Comparison of ENCODE assay signal across 9 mouse cellular contexts in genomic region chr2:24473641-24474511, GRCm38 (mm10). TPM values are rescaled to one million over a fixed set of nuclear protein-coding genes. Genes with fewer than 3 reads are reported as not detected.
DNase-seq lines count a peak whose midpoint lies in the region; ATAC-seq and TF ChIP-seq lines count a peak whose summit lies in the region.
"Had no signal": no experiment of that assay in that cellular context is flagged by ENCODE, and none has a peak within 500 bp of the region (broad histone marks: within the 10 kb centered on the region; RNA-seq: fewer than 3 reads in every experiment).

No protein-coding gene starts in this region.

- H3K27me3 ChIP-seq in hindbrain, embryonic 13.5 days: peaks cover 81% of the 10 kb centered on the region
- H3K27me3 ChIP-seq in liver, postnatal 0 days (ENCODE audit: insufficient read depth, low read length): peaks cover 54% of the 10 kb centered on the region

- TF ChIP-seq CTCF in liver, postnatal 0 days (IDR thresholded peaks at IDR 0.05; ENCODE audit: low read depth): no peak

- peak overlapping the region; percentile 47 for H3K4me3 ChIP-seq in hindbrain, embryonic 13.5 days
- H3K4me3 ChIP-seq in liver, postnatal 0 days (ENCODE audit: low read depth, low read length): peak overlapping the region; percentile 22; the same call in 1 of the 2 replicates

- intact Hi-C loops in left cerebral cortex, postnatal 4 days (cut with DNase I): no loop called here

- peaks cover 16% of the 10 kb centered on the region for H3K4me1 ChIP-seq in hindbrain, embryonic 13.5 days (replicated peaks)
- peaks cover 9% of the 10 kb centered on the region; the same call in 1 of the 2 replicates for H3K4me1 ChIP-seq in liver, postnatal 0 days (ENCODE audit: insufficient read depth)

- no peak for TF ChIP-seq EP300 in liver, postnatal 0 days (IDR thresholded peaks at IDR 0.05; ENCODE audit: low read depth)

- DNase-seq in ES-CJ7 (ENCODE audit: low read depth, low spot score) (peak; percentile 7), ZHBTc4 (ENCODE audit: low read depth, low spot score) (peak; percentile 45)
- DNase-seq in liver, postnatal 0 days: no peak
- no peak for DNase-seq in left cerebral cortex, adult 9 months (ENCODE audit: low spot score in 2 of 2)
- no peak for DNase-seq in left cerebral cortex, postnatal 4 days
- no peak for DNase-seq in thymus, postnatal 0 days (ENCODE audit: low spot score)
- DNase-seq: gastrocnemius, postnatal 14 days had no signal

- H3K27ac ChIP-seq in hindbrain, embryonic 13.5 days: peak overlapping the region; percentile 86
- H3K27ac ChIP-seq in liver, postnatal 0 days (ENCODE audit: low read depth): no peak overlapping the region

- H3K36me3 ChIP-seq in hindbrain, embryonic 13.5 days: no peaks in the 10 kb centered on the region
- no peaks in the 10 kb centered on the region for H3K36me3 ChIP-seq in liver, postnatal 0 days (replicated peaks; ENCODE audit: insufficient read depth, low read length)

- H3K9me3 ChIP-seq in hindbrain, embryonic 13.5 days: no peaks in the 10 kb centered on the region
- no peaks in the 10 kb centered on the region for H3K9me3 ChIP-seq in liver, postnatal 0 days (ENCODE audit: low read length)

- H3K9ac ChIP-seq in hindbrain, embryonic 13.5 days: peak overlapping the region; percentile 76
- no peak overlapping the region for H3K9ac ChIP-seq in liver, postnatal 0 days (replicated peaks)

- H3K4me2 ChIP-seq in hindbrain, embryonic 13.5 days: peak overlapping the region; percentile 58
- H3K4me2 ChIP-seq in liver, postnatal 0 days (ENCODE audit: low read depth, low read length): peak overlapping the region; percentile 38

- ATAC-seq in hindbrain, embryonic 13.5 days (ENCODE audit: low FRiP score): peak; percentile 72
- no peak for ATAC-seq in liver, postnatal 0 days
- ATAC-seq in megakaryocyte-erythroid progenitor cell, adult 5-6 weeks (replicated peaks; ENCODE audit: low FRiP score, low TSS enrichment, poor library complexity, severe bottlenecking): no peak

- under 1% methylated on average over 56 of the region's 56 CpGs for WGBS in hindbrain, embryonic 13.5 days
- WGBS in liver, postnatal 0 days (ENCODE audit: insufficient replicate concordance): 4% methylated on average over 56 of the region's 56 CpGs

RNA-seq across cellular contexts. Expression of gene Pax8, which starts 1.5 kb away (rescaled TPM):
- polyA plus RNA-seq in hindbrain, embryonic 13.5 days (2015; fragmentation: Nextera tagmentation; extraction: Ambion mirVana): 32.9 and 41.1 TPM in 2 replicates
- polyA plus RNA-seq in liver, postnatal 0 days (2015; fragmentation: Nextera tagmentation; extraction: Ambion mirVana): 0.25 TPM in 1 of 2 replicates, not detected in the other
- not detected in 2 replicates for total RNA-seq in megakaryocyte-erythroid progenitor cell, adult 5-6 weeks (2014; fragmentation: Nextera tagmentation)
- total RNA-seq in megakaryocyte-erythroid progenitor cell, adult 5-6 weeks (2017): not detected in 2 replicates
- total RNA-seq in left cerebral cortex, postnatal 4 days (2021): not detected
- 0.07 and 0.17 TPM in 2 replicates for polyA plus RNA-seq in thymus, postnatal 0 days (2015; fragmentation: Nextera tagmentation; extraction: Ambion mirVana)
- total RNA-seq: gastrocnemius, postnatal 14 days had no signal

Comparison
In these comparisons a context has a peak if more than half of its experiments do, and no peak if none do; other contexts are left out.
1. DNase-seq: peak in ES-CJ7 (single experiment) and ZHBTc4 (single experiment); none in liver, postnatal 0 days (single experiment), left cerebral cortex, adult 9 months (0 of 2), left cerebral cortex, postnatal 4 days (single experiment) and thymus, postnatal 0 days (single experiment).
2. RNA of gene Pax8, which starts 1.5 kb away (polyA plus RNA-seq): 32.9 to 41.1 TPM in hindbrain, embryonic 13.5 days; 0.07 to 0.17 TPM in thymus, postnatal 0 days and 0.25 TPM in liver, postnatal 0 days; every median in the first group is over 10 times any median in the second.